Mouse (Mus musculus): ENCODE results near the gene Myh2.

- TF ChIP-seq POLR2A (IDR thresholded peaks at IDR 0.05; ENCODE audit: control insufficient read depth, extremely low read depth, insufficient read depth, low read length, poor library complexity): no peak
- no peak for TF ChIP-seq CTCF (IDR thresholded peaks at IDR 0.05; ENCODE audit: borderline replicate concordance, control insufficient read depth, extremely low read depth, insufficient read depth, low read length, poor library complexity)
Observed at GRCm38 (mm10) chr11:67190814-67191213, 20.0 kb downstream of the Myh2 start.
